Mouse (Mus musculus): ENCODE results near the gene Cyp2c65.
"Not testable (repeated sequence)": the region's sequence is repeated elsewhere in the genome, so short reads cannot be mapped to it uniquely, and the experiment has no call there.

Gene Cyp2c65

GRCm38 (mm10) chr19:39060719-39061118, at the start of gene Cyp2c65:
TSS of gene Cyp2c65 (plus strand) at chr19:39061015.
- no peak for DNase-seq (ENCODE audit: extremely low read depth, low read depth, low spot score)

- DNase-seq (ENCODE audit: extremely low read depth, low read depth, low spot score): no peak
Observed at GRCm38 (mm10) chr19:39057928-39058327, 2.9 kb upstream of the Cyp2c65 start.

GRCm38 (mm10) chr19:39098779-39099178, 38.0 kb downstream of the Cyp2c65 start:
- DNase-seq (ENCODE audit: extremely low read depth, low read depth, low spot score): not testable (repeated sequence)

- DNase-seq (ENCODE audit: extremely low read depth, low read depth, low spot score): no peak
Observed at GRCm38 (mm10) chr19:39113644-39114043, 52.8 kb downstream of the Cyp2c65 start, which contains the start of gene Cyp2c66. TSS of gene Cyp2c66 (plus strand) at chr19:39113898.
